Mouse (Mus musculus) cerebellum, adult 2 months (tissue): ENCODE measurements around the gene Cdh24.

Experiments used
- CTCF ChIP-seq: fragments of 200-500 bp; IDR thresholded peaks from 2 replicates; pipeline ENCODE4 v1.5.1; 2011; ENCODE audit warnings: low read depth, mild to moderate bottlenecking, control low read depth, low read length, moderate library complexity, borderline replicate concordance; ENCODE audit not compliant: insufficient read depth
- POLR2A ChIP-seq: fragments of 200-500 bp; IDR thresholded peaks from 2 replicates; pipeline ENCODE4 v1.6.1; 2011; ENCODE audit warnings: low read length, control low read depth, borderline replicate concordance; ENCODE audit not compliant: insufficient read depth

- no peak for TF ChIP-seq POLR2A
- no peak for TF ChIP-seq CTCF
Measured at GRCm38 (mm10) chr14:54629797-54630196, 11.4 kb downstream of the Cdh24 start.
